Mouse (Mus musculus): ENCODE measurements around the gene Ccdc6. TPM values are rescaled to one million over a fixed set of nuclear protein-coding genes. Genes with fewer than 3 reads are reported as not detected.

The Ccdc6 gene
- polyA plus RNA-seq, 1 experiment from 2014 or later, result 13.0 TPM

DNA sequence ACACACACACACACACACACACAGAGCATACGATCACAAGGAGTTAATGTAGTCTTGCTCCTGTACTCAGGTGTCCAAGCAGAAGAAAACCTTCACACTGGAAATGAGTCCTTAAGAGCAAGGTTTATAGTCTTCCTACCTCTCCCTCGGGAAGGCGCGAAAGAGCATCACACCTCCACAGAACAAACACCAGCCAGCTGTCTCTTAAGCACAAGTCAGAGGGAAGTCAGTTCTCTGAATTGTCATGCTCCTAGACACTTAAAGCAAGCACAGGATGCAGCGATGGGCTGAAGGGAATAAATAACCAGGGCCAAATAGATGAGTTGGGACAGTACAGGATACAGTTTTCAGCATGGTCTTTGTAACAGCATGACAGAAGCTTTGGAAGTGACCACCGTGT lies 35.8 kb downstream of the Ccdc6 start:
- H3K9ac ChIP-seq (ENCODE audit: low read depth, low read length), result no peak overlapping the region
- H3K4me2 ChIP-seq (ENCODE audit: low read depth, low read length), result peak overlapping the region; percentile 6; the same call in 1 of the 2 replicates
- H3K27ac ChIP-seq (ENCODE audit: low read length), result no peak overlapping the region
- peak; percentile 15; the same call in 1 of the 2 replicates for ATAC-seq
- 43% methylated on average over 6 of the region's 6 CpGs for WGBS
- H3K4me3 ChIP-seq (ENCODE audit: low read length), result no peak overlapping the region
- H3K27me3 ChIP-seq (replicated peaks; ENCODE audit: control insufficient read depth, insufficient read depth, low read length), result no peaks in the 10 kb centered on the region
- H3K4me1 ChIP-seq (ENCODE audit: control insufficient read depth, insufficient read depth, low read length), result peaks cover 28% of the 10 kb centered on the region
- no peaks in the 10 kb centered on the region for H3K36me3 ChIP-seq (ENCODE audit: control insufficient read depth, insufficient read depth, low read length)
- H3K9me3 ChIP-seq (ENCODE audit: control insufficient read depth, low read length), result no peaks in the 10 kb centered on the region

DNA sequence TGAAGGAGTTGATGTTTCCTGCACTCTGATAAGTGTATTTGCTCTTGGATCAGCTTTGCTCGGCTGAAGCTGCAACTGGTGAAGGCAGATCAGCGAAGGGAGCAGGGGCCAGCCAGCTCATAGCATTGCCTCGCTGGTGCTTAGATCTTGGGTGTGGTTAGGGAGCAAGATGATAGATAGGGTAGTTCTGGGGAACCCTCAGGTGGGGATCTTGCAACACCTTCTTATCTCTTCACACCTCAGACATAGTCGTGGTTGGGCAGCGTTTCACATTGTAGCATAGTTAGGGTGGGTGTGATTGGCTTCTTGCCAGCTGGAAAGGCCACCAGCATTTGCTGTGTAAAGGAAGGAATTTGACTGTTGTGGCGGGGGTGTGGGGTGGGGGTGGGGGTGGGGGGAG lies 36.3 kb downstream of the Ccdc6 start:
- H3K27me3 ChIP-seq (replicated peaks; ENCODE audit: control insufficient read depth, insufficient read depth, low read length), result no peaks in the 10 kb centered on the region
- H3K4me1 ChIP-seq (ENCODE audit: control insufficient read depth, insufficient read depth, low read length), result peaks cover 27% of the 10 kb centered on the region
- ATAC-seq, result peak; percentile 75
- WGBS, result 18% methylated on average over 6 of the region's 6 CpGs
- no peak overlapping the region for H3K9ac ChIP-seq (ENCODE audit: low read depth, low read length)
- H3K9me3 ChIP-seq (ENCODE audit: control insufficient read depth, low read length), result no peaks in the 10 kb centered on the region
- H3K4me3 ChIP-seq (ENCODE audit: low read length), result no peak overlapping the region
- no peaks in the 10 kb centered on the region for H3K36me3 ChIP-seq (ENCODE audit: control insufficient read depth, insufficient read depth, low read length)
- no peak overlapping the region for H3K4me2 ChIP-seq (ENCODE audit: low read depth, low read length)
- H3K27ac ChIP-seq (ENCODE audit: low read length), result no peak overlapping the region

DNA sequence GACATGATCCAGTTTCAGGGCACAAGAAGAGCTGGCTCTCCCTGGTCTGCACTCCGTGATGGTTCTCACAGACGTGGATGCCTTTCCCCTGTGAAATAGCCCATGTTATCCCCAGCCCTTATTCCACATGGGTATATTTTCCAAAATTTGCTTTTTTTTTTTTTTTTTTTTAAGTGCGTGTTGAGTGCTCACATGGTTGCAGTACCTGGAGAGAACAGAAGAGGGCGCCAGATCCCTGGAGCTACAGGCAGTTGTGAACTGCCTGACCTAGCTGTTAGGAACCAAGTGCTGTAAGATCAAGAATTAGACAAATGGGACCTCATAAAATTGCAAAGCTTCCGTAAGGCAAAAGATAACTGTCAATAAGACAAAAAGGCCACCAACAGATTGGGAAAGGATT lies 38.8 kb downstream of the Ccdc6 start:
- peaks cover 26% of the 10 kb centered on the region for H3K4me1 ChIP-seq (ENCODE audit: control insufficient read depth, insufficient read depth, low read length)
- no peaks in the 10 kb centered on the region for H3K36me3 ChIP-seq (ENCODE audit: control insufficient read depth, insufficient read depth, low read length)
- ATAC-seq, result no peak
- H3K27ac ChIP-seq (ENCODE audit: low read length), result no peak overlapping the region
- H3K4me2 ChIP-seq (ENCODE audit: low read depth, low read length), result no peak overlapping the region
- no peak overlapping the region for H3K4me3 ChIP-seq (ENCODE audit: low read length)
- no peak overlapping the region for H3K9ac ChIP-seq (ENCODE audit: low read depth, low read length)
- H3K27me3 ChIP-seq (replicated peaks; ENCODE audit: control insufficient read depth, insufficient read depth, low read length), result no peaks in the 10 kb centered on the region
- H3K9me3 ChIP-seq (ENCODE audit: control insufficient read depth, low read length), result no peaks in the 10 kb centered on the region
- 83% methylated on average over 5 of the region's 5 CpGs for WGBS

DNA sequence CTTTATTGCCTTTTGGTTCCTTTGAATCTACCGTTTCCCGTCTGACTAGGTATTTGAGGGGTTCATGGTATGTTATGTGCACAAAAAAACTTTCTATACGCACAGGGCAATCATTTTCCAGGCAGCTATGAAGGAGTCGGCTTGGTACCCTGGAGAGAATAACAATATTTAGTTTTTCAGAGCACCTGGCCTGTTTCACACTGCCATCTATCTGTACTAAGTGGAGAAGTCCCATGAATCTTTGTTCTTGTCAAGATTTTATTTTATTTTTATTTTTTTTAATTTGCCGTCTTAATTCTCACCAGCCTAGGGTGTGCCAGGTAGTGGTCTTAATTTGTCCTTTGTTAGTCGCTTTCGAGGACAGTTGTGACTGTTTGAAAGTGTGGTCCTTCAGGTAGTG lies 40.7 kb downstream of the Ccdc6 start:
- Histone ChIP-seq H3K27me3 (replicated peaks; ENCODE audit: control insufficient read depth, insufficient read depth, low read length) (no peaks in the 10 kb centered on the region), H3K9ac (ENCODE audit: low read depth, low read length) (no peak overlapping the region), H3K4me2 (ENCODE audit: low read depth, low read length) (no peak overlapping the region), H3K9me3 (ENCODE audit: control insufficient read depth, low read length) (no peaks in the 10 kb centered on the region), H3K27ac (ENCODE audit: low read length) (no peak overlapping the region), H3K4me1 (ENCODE audit: control insufficient read depth, insufficient read depth, low read length) (peaks cover 10% of the 10 kb centered on the region), H3K36me3 (ENCODE audit: control insufficient read depth, insufficient read depth, low read length) (0 out of 2 replicates have a peak, but pooled peaks cover 2% of the 10 kb centered on the region), H3K4me3 (ENCODE audit: low read length) (no peak overlapping the region)
- no peak for ATAC-seq
- WGBS, result 76% methylated on average over 7 of the region's 7 CpGs

DNA sequence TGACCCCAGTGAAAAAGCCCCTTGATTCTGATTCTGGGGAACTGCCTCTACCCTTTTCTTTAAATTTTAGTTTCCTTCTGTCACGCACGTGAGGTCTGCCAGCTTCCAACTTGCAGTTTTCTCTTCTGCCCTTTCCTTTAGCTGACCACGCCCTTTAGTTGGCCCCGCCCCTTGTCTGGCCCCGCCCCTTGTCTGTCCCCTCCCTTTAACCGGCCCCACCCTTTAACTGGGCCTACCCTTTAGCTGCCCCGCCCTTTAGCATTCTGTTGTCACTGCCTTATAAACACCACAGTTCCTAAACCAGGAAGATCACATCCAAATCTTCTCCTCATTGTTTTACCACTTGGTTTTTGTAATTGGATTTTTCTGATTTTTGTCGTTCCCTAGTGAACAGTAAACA lies 41.2 kb downstream of the Ccdc6 start:
- H3K36me3 ChIP-seq (ENCODE audit: control insufficient read depth, insufficient read depth, low read length), result peaks cover 7% of the 10 kb centered on the region; the same call in 1 of the 2 replicates
- no peaks in the 10 kb centered on the region for H3K9me3 ChIP-seq (ENCODE audit: control insufficient read depth, low read length)
- H3K4me3 ChIP-seq (ENCODE audit: low read length), result no peak overlapping the region
- H3K9ac ChIP-seq (ENCODE audit: low read depth, low read length), result no peak overlapping the region
- no peak overlapping the region for H3K4me2 ChIP-seq (ENCODE audit: low read depth, low read length)
- ATAC-seq, result no peak; the same call in 1 of the 2 replicates
- H3K27me3 ChIP-seq (replicated peaks; ENCODE audit: control insufficient read depth, insufficient read depth, low read length), result no peaks in the 10 kb centered on the region
- 69% methylated on average over 8 of the region's 8 CpGs for WGBS
- no peak overlapping the region for H3K27ac ChIP-seq (ENCODE audit: low read length)
- peaks cover 5% of the 10 kb centered on the region for H3K4me1 ChIP-seq (ENCODE audit: control insufficient read depth, insufficient read depth, low read length)

DNA sequence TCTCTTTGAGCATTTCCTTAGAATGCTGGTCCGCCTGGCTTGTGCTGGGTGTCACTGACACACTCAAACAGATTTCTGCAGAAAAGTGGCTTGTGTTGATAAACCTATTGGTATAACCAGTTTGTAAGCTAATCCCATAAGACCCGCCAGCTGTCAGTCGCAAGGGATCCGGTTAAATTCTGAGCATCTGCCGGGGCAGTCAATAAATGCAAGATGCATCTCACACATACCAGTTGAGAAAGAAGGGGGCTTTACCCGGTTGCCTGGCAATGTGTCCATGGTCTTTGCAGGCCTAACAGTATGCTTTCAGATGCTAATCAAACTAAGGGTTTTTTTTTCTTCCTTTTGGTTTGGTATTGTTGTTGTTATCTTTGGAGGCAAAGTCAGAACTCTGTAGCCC lies 42.4 kb downstream of the Ccdc6 start:
- WGBS, result 77% methylated on average over 6 of the region's 6 CpGs
- H3K4me2 ChIP-seq (ENCODE audit: low read depth, low read length), result no peak overlapping the region
- H3K9ac ChIP-seq (ENCODE audit: low read depth, low read length), result no peak overlapping the region
- no peak overlapping the region for H3K27ac ChIP-seq (ENCODE audit: low read length)
- no peak overlapping the region for H3K4me3 ChIP-seq (ENCODE audit: low read length)
- peaks cover 8% of the 10 kb centered on the region; the same call in 1 of the 2 replicates for H3K36me3 ChIP-seq (ENCODE audit: control insufficient read depth, insufficient read depth, low read length)
- no peaks in the 10 kb centered on the region for H3K9me3 ChIP-seq (ENCODE audit: control insufficient read depth, low read length)
- no peak for ATAC-seq
- H3K27me3 ChIP-seq (replicated peaks; ENCODE audit: control insufficient read depth, insufficient read depth, low read length), result no peaks in the 10 kb centered on the region
- H3K4me1 ChIP-seq (ENCODE audit: control insufficient read depth, insufficient read depth, low read length), result no peaks in the 10 kb centered on the region

DNA sequence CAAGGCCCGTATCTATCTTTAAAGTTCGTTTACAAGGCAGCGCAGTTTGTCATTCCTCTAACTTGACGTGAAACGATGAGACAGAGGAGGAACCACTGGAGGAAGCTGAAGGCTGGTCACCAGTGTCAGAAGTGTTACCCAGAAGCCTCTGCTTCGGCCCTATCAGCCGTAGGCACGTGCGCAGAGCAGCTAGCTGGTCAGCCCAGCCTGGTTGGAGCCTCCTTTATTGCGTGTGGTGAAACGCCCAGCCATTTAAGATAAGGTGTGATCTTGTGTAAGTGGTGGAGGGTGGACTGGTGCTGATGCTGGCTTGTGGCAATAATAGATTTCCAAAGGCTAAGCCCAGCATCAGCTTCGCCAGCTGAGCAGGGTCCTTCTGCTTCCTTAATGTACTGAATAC lies 43.5 kb downstream of the Ccdc6 start:
- Histone ChIP-seq H3K27me3 (replicated peaks; ENCODE audit: control insufficient read depth, insufficient read depth, low read length) (no peaks in the 10 kb centered on the region), H3K4me1 (ENCODE audit: control insufficient read depth, insufficient read depth, low read length) (no peaks in the 10 kb centered on the region), H3K27ac (ENCODE audit: low read length) (no peak overlapping the region), H3K4me3 (ENCODE audit: low read length) (no peak overlapping the region), H3K9ac (ENCODE audit: low read depth, low read length) (no peak overlapping the region), H3K36me3 (ENCODE audit: control insufficient read depth, insufficient read depth, low read length) (peaks cover 12% of the 10 kb centered on the region), H3K9me3 (ENCODE audit: control insufficient read depth, low read length) (no peaks in the 10 kb centered on the region), H3K4me2 (ENCODE audit: low read depth, low read length) (no peak overlapping the region)
- 83% methylated on average over 12 of the region's 12 CpGs for WGBS
- peak; percentile 56 for ATAC-seq

DNA sequence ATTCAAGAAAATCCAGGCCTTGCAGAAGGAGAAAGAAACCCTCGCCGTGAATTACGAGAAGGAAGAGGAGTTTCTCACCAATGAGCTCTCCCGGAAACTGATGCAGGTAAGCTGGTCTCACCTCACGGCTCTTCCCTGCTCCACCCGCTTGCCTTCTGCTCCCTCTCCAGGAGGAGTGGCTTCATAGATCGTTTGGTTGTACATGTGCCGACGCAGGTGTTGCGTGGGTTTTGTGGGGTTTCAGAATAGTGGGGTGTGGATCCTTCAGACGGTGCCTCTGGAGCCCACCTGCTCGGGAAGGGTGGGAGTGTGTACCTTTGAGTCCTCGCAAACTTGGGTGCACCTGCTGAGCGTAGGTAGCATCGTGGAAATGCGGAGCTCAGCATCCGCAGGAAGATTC lies 45.7 kb downstream of the Ccdc6 start:
- ATAC-seq, result no peak
- no peaks in the 10 kb centered on the region for H3K4me1 ChIP-seq (ENCODE audit: control insufficient read depth, insufficient read depth, low read length)
- H3K9ac ChIP-seq (ENCODE audit: low read depth, low read length), result no peak overlapping the region
- no peak overlapping the region for H3K4me2 ChIP-seq (ENCODE audit: low read depth, low read length)
- WGBS, result 94% methylated on average over 17 of the region's 17 CpGs
- no peaks in the 10 kb centered on the region for H3K27me3 ChIP-seq (replicated peaks; ENCODE audit: control insufficient read depth, insufficient read depth, low read length)
- no peak overlapping the region for H3K4me3 ChIP-seq (ENCODE audit: low read length)
- H3K9me3 ChIP-seq (ENCODE audit: control insufficient read depth, low read length), result no peaks in the 10 kb centered on the region
- peaks cover 19% of the 10 kb centered on the region for H3K36me3 ChIP-seq (ENCODE audit: control insufficient read depth, insufficient read depth, low read length)
- H3K27ac ChIP-seq (ENCODE audit: low read length), result no peak overlapping the region

DNA sequence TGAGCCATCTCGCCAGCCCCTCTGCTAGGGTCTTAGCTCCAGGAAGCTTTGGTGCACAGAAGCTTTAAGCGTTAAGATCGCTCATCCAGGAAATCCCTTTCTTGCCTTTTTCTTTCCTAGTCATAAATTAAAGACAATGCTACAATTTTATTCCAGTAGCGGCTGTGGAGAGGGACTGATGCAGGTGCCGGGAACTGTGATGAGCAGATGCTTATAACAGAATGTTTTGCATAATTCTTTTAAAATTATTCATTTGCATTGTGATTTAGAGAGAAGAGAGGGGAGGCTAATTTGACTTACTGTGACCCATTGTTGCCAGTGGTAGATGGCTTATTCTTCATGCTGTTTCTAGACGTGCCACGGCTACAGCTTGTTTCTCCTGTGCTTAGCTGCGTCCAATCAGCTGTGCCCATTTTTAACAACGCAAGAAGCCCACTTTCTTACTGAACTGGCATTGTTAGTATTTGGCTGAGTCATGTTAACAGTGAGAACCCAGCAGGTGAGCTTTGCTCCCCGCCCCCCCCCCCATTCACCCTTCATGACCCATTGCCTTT lies 47.2 kb downstream of the Ccdc6 start:
- Histone ChIP-seq H3K4me1 (ENCODE audit: control insufficient read depth, insufficient read depth, low read length) (peaks cover 5% of the 10 kb centered on the region), H3K9me3 (ENCODE audit: control insufficient read depth, low read length) (no peaks in the 10 kb centered on the region), H3K9ac (ENCODE audit: low read depth, low read length) (no peak overlapping the region), H3K4me2 (ENCODE audit: low read depth, low read length) (no peak overlapping the region), H3K27ac (ENCODE audit: low read length) (no peak overlapping the region), H3K4me3 (ENCODE audit: low read length) (no peak overlapping the region), H3K27me3 (replicated peaks; ENCODE audit: control insufficient read depth, insufficient read depth, low read length) (no peaks in the 10 kb centered on the region), H3K36me3 (ENCODE audit: control insufficient read depth, insufficient read depth, low read length) (peaks cover 19% of the 10 kb centered on the region)
- no peak for ATAC-seq
- 83% methylated on average over 10 of the region's 10 CpGs for WGBS

DNA sequence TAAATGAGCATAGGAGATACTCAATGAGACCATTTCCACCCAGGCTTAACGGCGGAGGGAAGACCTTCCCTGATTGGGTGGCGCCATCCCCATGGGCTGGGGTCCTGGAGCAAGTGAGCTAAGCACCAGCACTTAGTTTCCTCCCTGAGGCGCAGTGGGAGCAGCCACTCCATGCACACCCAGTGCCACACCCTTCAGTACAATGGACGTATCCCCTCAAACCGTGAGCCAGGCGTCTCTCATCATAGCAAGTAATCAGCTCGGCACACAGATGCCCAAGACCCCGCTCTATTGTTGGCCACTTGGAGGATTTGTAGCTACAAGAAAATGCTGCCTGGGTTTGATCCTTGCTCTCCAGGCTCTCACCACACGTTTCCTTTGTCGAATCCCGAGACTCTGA lies 49.0 kb downstream of the Ccdc6 start:
- H3K9me3 ChIP-seq (ENCODE audit: control insufficient read depth, low read length), result no peaks in the 10 kb centered on the region
- peaks cover 19% of the 10 kb centered on the region for H3K36me3 ChIP-seq (ENCODE audit: control insufficient read depth, insufficient read depth, low read length)
- H3K4me3 ChIP-seq (ENCODE audit: low read length), result no peak overlapping the region
- WGBS, result 96% methylated on average over 12 of the region's 12 CpGs
- H3K4me2 ChIP-seq (ENCODE audit: low read depth, low read length), result no peak overlapping the region
- no peak overlapping the region for H3K9ac ChIP-seq (ENCODE audit: low read depth, low read length)
- no peak for ATAC-seq
- no peak overlapping the region for H3K27ac ChIP-seq (ENCODE audit: low read length)
- peaks cover 13% of the 10 kb centered on the region for H3K4me1 ChIP-seq (ENCODE audit: control insufficient read depth, insufficient read depth, low read length)
- H3K27me3 ChIP-seq (replicated peaks; ENCODE audit: control insufficient read depth, insufficient read depth, low read length), result no peaks in the 10 kb centered on the region

All from intestine, embryonic 16.5 days (tissue).